Mouse (Mus musculus): ENCODE results near the gene Ppy.

Ppy gene

DNA sequence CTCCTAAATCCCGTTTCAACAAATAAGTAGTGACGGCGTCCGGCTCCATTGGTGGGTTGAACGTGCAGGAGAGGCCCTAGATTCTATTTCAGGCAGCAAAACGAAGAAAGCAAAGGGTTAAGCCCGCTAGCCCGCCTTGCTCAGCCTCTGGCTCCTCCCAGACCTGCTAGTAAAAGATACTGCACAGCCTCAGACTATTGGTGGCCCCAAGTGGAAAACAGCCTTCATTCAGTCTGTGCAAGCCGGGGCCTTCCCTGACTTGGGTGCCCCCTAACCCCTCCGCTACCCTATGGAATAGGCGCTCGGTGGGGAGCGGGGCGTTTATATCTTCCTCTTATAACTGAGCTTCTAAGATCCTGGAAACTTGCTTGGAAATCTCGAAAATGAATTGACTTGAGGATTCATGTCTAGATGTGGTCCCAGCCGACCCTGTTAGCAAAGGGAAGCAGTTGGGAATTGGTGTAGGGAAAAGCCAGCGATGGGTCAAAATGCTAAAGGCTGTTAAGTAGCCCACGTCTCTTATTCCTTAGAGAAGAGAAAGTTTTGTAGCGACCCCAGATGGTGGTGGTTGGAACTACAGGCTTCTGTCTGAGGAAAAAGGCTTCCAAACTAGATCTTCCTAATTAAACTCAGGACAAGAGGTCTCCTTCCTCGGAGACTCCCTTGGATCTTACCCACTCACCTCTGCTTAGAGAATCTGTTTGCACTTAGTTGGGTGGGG is 11.9 kb downstream of the Ppy start:
- no peak for DNase-seq (ENCODE audit: extremely low read depth, low read depth, low spot score)

DNA sequence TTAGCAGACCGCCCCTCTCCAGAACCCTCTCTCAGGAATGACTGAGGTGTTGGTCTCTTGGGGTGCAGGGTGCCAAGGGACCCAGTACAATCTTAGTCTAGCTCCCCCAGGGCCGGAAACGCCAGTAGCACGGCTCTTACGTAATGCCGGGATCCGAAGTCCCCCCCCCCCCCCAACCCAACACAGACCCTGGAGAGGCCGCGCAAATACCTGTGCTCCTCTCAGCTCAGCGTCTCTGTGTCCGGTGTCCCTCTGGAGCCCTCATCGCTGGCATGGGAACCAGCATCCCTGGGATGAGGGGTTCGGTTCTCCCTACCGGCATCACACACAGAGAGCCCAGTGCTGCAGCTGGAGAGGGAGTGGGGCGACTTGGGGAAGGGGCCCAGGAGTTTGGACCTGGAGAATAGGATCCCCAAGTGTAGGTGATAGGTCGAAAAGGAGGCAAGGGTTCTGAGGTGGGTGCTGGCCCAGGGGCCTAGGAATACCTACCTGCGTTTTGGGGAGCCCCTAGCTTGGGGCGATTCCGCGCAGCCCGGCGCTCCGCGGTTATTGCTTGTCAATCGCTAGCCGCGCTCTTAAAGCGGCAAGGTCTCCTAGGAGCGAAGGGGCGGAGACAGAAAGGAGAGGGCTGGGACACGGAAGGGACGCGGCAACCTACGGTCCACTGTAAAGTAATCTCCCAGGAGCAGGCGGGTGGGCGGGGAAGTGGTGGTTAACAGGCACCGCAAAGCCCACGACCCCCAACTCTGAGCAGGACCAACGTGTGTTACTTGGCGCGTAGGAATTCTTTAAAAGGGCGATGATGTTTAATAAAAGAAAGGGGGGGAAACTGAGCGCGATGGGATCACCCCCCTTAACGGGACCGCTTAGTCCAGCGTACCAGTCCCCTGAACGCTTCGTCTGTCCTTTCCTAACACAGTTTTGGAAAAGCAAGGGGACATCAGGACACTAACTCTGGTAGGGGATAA is 12.9 kb downstream of the Ppy start, which contains the start of gene Mpp2:
Gene Mpp2 (minus strand): TSS at position 585 of the 968 bp plus-strand sequence.
- DNase-seq (ENCODE audit: extremely low read depth, low read depth, low spot score): no peak

DNA sequence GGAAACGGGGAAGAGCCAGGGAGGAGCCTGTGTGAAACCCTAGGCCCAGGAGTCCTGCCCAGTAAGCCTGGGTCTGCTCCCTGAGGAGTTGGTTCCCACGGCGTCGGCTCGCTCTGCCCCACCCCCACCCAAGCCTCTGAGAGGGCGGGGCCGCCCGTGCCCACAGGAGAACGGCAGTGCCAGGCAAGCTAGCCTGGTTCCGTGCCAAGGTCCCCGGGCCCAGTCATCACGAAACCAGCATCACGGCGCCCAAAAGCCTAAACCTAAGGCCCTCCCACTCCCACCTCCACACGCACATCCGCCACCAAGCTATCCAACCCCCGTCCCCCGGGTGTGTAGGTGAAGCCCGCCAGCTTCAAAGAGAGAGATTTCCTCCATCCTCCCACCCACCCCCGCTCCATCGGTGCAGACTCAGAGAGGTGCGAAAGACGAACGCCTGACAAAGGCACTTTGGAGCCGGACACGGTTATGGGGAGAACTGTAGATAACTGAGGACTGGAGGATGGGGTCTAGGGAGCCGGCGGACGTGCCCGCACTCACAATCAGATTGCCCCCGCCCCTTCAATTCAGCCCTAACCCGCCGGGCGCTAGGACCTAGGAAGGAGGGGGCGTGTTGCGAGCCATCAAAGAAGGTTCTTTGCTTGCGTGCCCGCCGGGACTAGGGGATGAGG is 13.9 kb downstream of the Ppy start:
- DNase-seq (ENCODE audit: extremely low read depth, low read depth, low spot score): no peak

DNA sequence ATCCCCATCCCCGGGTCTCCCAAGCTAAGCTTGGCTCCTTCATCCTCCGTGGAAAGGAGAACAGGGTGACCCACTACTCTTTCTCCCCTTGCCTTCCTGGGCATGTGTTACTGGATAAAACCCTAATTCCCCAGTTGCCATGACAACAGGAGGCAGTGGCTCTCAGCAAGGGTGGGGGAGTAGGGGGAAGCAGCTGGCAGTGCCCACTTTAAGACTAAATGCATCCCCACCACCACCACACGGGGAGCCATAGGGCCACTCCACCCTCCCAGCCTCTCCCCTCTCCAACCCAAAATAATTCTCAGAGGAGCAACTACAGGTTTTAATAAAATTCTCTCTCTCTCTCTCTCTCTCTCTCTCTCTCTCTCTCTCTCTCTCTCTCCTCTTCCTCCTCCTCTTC is 14.8 kb downstream of the Ppy start:
- no peak for DNase-seq (ENCODE audit: extremely low read depth, low read depth, low spot score)

DNA sequence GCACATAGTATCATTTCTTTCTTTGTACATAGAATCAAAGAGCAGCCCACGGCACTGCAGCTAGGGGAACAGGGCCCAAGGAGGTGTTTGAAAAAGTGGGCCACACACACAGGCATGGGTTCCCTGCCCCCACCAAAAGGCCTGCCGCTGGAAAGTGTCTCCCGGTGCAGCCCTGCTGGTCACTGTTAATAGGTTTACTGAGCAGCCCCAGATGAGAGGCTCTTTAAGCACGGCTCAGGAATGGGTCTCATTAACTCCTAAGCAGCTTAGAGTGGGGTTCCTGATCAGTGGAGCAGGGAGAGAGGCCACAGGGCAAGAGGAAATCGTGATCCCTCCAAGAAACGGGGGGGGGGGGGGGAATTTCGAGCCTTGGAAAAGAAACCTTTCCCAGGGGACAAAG is 17.0 kb downstream of the Ppy start:
- DNase-seq (ENCODE audit: extremely low read depth, low read depth, low spot score): no peak

DNA sequence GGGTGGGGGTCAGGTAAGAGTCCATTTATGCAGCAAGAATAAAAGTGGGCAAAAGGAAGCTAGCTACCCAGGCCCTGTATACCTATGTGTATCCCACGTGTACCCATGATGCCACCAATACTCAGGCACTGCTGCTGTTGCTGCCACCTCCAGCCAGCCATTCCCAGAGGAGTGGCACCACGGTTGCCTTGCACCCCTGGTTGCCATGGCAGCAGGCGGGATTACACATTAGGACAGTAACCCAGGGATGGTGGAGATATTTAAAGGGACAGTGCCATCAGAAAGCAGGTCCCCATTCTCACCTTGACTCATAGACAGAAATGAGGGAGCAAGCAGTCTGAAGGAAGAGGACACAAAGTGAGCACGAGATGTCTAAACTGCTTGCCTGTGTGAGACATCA is 17.9 kb downstream of the Ppy start:
- no peak for DNase-seq (ENCODE audit: extremely low read depth, low read depth, low spot score)

DNA sequence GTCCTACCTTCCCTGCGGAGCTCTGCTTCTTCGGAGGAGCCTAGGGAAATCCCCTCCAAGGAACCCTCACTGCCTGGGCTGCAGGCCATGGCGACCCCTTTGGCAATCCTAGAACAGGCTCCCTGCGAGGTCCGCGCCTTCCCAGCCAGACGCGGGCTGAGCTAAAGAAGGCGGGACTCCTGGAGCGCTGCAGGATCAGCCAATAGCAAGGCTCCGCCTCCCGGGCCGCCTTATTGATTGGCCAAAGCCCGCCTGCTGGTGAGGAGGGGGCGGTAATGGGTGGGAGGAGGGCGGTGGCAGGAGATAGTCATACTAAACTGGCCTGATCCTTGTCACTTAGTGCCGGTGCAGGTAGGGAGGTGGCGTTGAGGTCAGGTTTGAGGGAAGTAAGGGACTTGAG is 18.8 kb downstream of the Ppy start:
- no peak for DNase-seq (ENCODE audit: extremely low read depth, low read depth, low spot score)

DNA sequence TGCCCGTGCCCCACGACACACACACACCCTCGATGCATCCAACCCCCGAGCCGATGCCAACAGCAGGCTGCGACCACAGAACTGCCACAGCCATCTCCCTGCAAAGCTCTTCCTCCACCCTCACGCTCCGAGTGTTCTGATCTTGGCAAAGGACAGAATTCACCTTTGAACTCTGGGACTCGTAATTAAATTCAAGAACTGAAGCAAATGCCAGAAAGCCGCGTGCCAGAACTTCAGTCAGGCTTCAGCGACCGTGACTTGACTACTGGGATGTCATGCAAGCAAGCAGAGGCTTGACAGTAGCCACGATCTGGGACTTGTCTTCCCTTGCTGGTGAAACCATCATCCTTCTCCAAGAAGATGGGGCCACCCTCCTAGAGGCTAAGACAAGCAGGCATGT is 27.4 kb downstream of the Ppy start:
- no peak for DNase-seq (ENCODE audit: extremely low read depth, low read depth, low spot score)

DNA sequence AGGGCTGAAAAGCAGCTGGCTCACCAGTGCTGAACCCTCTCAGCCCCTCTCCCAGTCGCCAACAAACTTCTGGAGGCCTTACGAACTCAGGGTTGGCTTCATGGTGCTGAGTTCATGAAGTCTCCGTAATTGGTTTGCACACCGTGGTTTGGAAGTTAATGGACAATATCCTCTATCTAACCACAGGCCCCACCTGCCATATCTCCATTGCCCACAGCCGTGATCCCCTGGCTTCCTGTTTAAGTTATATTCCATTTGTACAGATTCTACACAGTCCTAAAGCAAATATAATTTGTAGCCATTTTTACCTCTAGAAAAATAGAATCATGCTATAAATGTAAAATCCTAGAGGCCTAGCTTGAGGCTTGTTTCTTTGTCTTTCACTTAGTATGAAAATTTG is 28.4 kb downstream of the Ppy start:
- no peak for DNase-seq (ENCODE audit: extremely low read depth, low read depth, low spot score)

DNA sequence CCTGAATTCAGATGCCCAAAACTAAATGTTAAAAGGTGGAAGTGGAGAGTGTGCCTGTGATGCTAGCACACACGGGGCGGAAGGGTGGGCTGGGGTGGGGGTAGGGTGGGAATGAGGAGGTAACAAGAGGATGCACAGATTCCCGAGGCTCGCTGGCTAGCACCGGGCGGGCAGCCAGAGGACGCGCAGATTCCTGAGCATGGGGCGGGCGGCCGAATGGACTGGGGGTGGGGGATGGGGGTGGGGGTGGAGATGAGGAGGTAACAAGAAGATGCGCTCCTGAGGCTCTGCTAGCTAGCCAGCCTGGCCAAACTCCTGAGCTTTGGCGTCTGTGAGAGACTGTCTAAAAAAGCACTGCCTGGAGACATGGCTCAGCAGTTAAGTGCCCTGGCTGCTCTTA is 30.7 kb downstream of the Ppy start:
- DNase-seq (ENCODE audit: extremely low read depth, low read depth, low spot score): no peak

DNA sequence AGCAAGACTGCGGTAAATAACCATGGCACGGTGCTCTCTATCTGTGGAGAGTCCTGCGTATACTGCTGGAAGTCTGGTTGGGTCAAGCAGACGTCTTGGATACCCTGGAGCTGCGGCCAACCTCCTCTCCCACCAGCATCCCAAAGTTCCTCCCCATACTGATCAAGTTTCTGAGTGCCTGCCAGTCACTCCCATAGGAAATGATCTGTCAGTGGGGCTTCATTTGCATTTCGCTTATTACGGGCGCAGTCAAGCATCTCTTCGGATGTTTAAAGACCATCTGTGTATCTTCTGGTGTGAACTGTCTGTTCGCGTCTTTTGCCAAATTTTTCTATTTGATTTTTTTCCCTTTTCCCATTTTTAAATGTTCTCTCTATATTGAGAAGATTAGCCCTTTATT is 31.5 kb downstream of the Ppy start:
- no peak for DNase-seq (ENCODE audit: extremely low read depth, low read depth, low spot score)

DNA sequence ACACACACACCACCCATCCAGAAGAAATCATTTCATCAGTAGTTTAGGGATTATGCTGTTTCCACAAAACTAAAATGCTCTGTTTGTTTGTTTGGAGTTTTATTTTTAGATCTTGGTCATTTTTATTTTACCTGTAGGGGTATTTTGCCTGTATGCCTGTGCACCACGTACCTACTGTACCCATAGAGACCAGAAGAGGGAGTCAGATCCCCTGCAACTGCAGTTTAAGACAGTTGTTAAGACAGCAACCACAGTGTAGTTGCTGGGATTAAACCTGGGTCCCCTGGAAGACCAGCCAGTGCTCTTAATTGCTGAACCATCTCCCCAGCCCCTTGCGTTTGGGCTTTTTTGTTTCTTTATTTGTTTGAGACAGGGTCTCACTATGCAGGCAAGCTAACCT is 32.1 kb downstream of the Ppy start:
- DNase-seq (ENCODE audit: extremely low read depth, low read depth, low spot score): no peak

DNA sequence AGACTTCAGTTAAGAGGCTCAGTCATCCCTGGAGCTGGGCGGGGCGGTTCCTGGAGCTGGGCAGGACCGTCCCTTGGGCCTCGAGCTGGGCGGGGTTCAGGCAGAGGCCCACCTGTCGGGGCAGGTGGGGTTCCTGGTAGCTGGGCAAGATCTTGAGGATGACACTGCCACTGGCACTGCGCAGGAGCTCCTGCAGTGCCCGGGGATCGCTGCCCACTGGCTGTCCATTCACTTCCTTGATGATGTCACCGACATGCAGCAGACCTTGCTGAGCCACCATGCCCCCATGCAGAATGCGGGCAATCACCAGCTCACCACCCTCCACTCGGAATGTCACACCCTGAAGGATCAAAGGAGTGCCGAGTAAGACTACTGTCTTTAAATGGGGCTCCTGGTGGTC is 38.0 kb downstream of the Ppy start:
- no peak for DNase-seq (ENCODE audit: extremely low read depth, low read depth, low spot score)

DNA sequence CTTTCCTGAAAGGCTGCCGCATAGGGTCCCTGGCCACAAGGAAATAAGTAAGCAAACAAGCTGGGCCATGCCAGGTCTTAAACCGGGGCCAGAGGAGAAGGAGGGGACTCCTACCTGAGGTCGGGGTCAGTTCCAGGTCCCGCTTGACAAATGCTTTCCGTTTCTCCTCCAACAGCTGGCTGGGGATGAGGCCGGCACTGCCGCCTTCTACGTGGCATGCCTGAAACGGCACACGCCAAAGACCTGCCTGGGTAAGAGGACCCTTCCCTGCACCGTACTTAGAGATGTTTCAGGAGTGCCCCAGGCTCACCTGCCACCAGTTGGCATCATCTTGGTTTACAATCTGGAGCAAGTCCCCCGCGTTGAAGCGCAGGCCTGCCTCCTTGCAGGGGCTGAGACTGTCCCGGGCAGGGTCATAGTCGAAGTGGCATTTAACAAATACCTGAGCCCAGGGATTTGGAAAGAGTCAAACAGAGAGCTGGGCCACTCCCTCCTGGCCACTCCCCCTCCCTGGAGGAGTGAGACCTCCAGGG is 39.1 kb downstream of the Ppy start:
- no peak for DNase-seq (ENCODE audit: extremely low read depth, low read depth, low spot score)

DNA sequence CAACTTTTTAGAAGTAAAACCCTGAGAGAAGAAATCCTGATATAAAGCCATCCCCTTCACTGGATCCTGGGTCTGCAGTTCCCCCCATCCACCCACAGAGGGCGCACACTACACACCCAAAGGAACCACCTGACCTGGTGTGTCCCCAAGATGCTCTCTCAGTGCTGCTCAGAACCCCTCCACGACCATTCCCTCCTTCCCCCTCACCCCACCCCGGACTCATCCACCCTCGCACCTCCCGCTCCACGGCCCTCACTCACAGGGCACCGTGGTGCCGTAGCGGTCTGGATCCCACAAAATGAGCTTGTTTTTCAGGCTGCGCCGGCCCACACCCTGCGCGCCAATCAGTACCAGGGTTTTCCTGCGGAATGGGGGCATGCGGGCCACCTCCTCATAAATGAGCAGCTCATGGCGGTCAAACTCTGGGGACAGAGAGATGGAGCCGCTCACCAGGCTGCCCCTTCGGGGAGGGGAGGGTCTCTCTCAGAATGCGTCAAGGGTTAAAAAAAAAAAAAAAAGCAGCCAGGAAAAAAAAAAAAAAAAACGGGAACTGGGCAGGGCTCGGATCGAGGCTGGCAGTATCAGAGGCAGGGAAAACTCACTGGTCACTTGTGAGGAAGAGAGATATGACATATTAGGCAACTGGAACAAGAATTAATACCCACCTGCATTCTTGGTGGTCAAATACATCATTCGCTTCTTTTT is 39.7 kb downstream of the Ppy start:
- no peak for DNase-seq (ENCODE audit: extremely low read depth, low read depth, low spot score)

DNA sequence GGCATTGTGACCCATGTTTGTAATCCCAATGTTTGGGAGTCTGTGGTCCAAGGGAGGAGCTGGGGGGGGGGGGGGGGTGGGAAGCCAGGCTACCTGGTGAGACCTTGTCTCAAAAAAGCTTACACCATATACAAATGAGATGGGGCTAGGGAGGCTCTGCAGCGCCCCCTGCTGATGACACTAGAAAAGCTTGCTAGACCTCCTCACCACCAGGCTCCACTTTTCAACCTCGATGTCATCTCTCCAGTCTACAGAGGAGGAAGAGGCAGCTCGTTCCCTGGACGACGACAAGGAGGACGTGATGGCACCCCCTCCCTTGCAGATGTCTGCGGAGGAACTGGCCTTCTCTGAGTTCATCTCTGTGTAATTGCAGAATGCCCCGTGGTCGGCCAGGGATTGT is 47.3 kb downstream of the Ppy start:
- DNase-seq (ENCODE audit: extremely low read depth, low read depth, low spot score): no peak

DNA sequence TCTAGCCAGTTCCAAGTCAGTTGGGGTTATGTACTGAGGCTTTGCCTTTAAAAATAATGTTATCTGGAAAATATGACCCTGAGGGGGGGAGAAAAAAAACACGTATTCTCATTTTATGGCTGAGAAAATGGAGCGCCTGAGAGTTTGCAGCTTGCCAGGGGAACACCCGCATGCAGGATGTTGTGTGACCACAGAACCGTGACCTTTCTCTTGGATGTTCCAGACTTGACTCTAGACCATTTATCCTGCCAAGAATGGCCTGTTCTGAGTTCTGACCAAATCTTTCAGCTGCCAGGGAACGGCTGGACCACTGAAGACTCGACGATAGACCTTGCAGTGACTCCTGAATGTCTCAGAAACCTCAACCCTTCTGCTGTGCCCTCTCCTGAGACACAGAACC is 47.9 kb downstream of the Ppy start:
- no peak for DNase-seq (ENCODE audit: extremely low read depth, low read depth, low spot score)

DNA sequence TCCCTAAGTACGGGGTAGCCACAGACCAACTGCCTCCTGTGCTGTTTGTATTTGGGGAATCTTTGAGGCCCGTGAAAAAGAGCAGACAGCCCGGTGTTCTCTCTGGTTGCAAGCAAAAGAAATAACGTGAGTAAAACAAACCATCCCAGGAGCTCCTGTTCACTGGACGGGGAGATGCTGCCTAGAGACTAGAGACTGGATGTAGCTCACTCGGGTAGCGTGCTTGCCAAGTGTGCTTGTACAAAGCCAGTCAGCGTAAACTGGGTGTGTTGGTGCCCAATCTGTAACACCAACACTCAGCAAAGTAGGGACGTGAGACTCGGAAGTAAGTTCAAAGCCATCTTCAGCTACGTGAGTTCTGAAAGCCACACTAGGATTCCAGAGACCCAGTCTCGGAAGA is 48.4 kb downstream of the Ppy start:
- DNase-seq (ENCODE audit: extremely low read depth, low read depth, low spot score): no peak

DNA sequence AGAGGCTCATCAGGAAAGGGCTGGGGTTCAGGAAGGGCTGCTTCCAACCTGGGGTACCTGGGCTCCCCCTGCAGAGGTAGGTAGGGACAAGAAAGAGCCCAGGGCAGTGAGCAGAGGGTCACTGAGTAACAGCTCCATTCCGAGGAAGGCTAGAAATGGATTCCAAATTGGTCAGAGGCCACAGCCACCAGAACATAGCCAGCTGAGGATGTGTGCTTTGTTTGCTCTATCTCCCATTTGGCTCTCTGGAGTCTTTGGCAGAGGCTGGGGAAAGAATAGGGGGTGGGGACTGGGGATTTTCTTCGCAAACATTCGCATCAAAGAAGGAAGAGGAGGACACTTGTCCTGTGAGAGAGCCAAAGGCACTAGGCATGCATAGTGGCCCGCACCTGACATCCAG is 49.2 kb downstream of the Ppy start:
- DNase-seq (ENCODE audit: extremely low read depth, low read depth, low spot score): no peak

DNA sequence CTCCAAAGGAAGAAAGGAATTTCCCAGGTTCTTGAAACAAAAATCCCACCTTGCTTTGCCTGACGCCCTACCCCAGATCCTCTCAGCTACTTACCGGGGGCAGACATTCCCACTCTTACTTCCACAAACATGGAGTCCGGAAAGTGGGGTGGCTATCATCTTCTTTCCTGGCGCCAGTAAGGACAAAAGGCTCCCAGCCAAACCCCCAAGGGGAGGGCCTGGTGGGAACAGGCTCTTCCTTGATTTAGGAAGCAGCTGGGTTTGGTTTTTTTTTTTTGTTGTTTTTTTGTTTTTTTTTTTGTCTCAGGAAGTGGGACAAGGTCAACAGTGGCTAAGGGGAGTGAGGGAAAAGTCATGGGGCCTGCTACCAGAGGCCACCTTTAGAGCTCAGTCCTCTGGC is 49.6 kb downstream of the Ppy start:
- no peak for DNase-seq (ENCODE audit: extremely low read depth, low read depth, low spot score)

Measured in fat pad, adult 2 months (tissue).